Mouse (Mus musculus): Measurements from ENCODE around the gene Mpnd. TPM values are rescaled to one million over a fixed set of nuclear protein-coding genes. Genes with fewer than 3 reads are reported as not detected.

Mpnd gene
- polyA plus RNA-seq, 1 experiment, result 55.4 TPM

DNA sequence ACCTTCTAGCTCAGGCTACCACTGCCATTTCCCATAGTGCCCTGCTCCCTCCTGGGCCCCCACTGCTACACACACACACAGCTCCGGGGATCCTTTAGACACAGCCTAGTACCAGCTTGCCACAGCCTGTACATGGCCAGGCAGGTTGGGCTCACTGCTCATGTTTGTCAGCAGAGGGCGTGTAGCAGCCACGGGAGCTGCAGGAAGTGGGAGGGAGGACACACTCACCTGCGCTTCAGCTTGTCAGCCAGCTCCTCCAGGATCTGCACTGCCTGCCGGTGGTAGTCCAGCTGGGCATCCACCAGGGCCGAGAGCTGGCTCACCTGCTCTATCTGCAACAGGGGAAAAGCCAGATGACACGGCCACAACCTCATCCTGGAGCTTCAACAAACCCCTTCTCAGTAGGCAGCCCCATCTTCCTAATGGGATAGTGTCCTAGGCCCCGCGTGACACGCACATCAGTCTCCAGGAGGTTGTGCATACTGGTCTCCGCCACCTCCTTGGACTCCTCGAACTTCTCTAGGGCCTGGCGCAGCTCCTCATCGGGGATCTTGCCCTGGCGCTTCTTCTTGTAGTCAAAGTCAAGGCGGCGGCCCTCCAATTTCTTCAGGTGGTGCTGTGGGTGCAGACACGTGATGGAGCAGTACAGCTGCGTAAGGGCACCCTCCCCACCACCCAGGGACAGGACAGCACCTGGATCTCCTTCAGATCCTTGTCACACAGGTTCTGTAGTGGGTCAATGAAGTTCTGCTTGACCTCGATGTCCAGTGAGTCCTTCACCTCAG is 13.0 kb downstream of the Mpnd start:
- no peak overlapping the region for H3K4me3 ChIP-seq (ENCODE audit: insufficient read depth, poor library complexity, severe bottlenecking)
- TF ChIP-seq MYOD1 (IDR thresholded peaks at IDR 0.05; ENCODE audit: control insufficient read depth, insufficient read length, low read depth) (no peak), MYOG (IDR thresholded peaks at IDR 0.05; ENCODE audit: control insufficient read depth, extremely low read depth, insufficient read length) (no peak), CTCF (IDR thresholded peaks at IDR 0.05; ENCODE audit: control insufficient read depth, insufficient read depth, insufficient read length) (peak; percentile 48)
- H3K36me3 ChIP-seq (ENCODE audit: control insufficient read depth, insufficient read depth), result peaks cover 65% of the 10 kb centered on the region
- H3K27me3 ChIP-seq (ENCODE audit: control insufficient read depth, insufficient read depth, insufficient read length), result no peaks in the 10 kb centered on the region
- H3K79me2 ChIP-seq (ENCODE audit: control insufficient read depth, insufficient read depth), result peaks cover 40% of the 10 kb centered on the region
- peaks cover 24% of the 10 kb centered on the region for H3K79me3 ChIP-seq (ENCODE audit: low read depth)
- no peak overlapping the region for H3ac ChIP-seq (ENCODE audit: control insufficient read depth, insufficient read length, low read depth)

DNA sequence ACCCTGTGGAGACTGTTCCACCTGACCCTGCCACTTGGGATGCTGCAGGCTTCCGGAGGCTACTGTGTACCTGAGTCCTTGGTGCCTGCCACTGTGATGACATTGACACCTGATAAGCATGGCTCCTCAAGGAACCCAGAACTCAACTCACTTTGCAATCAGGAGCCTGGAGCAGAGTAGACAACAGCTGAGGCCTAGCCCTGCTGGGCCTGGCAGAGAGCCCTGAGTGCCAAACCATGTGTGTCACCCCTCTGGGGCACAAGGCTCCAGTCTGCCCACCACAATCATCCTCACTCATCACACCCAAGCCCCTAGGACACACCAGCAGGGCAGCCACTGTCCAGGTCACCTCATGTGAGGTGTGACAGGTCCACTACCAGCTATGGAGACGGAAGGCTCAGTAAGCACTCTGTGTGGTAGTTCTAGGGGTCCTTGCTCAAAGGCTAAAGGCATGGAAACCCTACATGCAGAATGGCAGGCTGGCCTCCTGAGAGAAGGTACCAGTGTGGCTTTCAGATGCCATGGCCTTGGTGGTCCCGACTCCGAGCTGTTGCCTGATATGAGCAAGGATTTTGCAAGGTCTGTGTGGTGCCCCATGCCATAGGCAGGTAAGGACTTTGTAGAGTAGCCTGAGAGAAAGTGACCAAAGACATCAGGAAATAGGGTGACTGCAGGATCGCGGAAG is 15.0 kb downstream of the Mpnd start:
- no peak for TF ChIP-seq MYOD1 (IDR thresholded peaks at IDR 0.05; ENCODE audit: control insufficient read depth, insufficient read length, low read depth)
- no peak for TF ChIP-seq MYOG (IDR thresholded peaks at IDR 0.05; ENCODE audit: control insufficient read depth, extremely low read depth, insufficient read length)
- no peak for TF ChIP-seq MAX (IDR thresholded peaks at IDR 0.05)
- TF ChIP-seq CEBPB (IDR thresholded peaks at IDR 0.05; ENCODE audit: low read depth), result no peak
- no peak for TF ChIP-seq CTCF (IDR thresholded peaks at IDR 0.05; ENCODE audit: control insufficient read depth, insufficient read depth, insufficient read length)
- no peak for TF ChIP-seq USF1 (IDR thresholded peaks at IDR 0.05; ENCODE audit: low read depth)
- TF ChIP-seq FOSL1 (IDR thresholded peaks at IDR 0.05; ENCODE audit: insufficient read depth, low read length, poor library complexity, severe bottlenecking), result no peak
- peaks cover 60% of the 10 kb centered on the region for H3K79me2 ChIP-seq (ENCODE audit: control insufficient read depth, insufficient read depth)
- no peak overlapping the region for H3K4me3 ChIP-seq (ENCODE audit: insufficient read depth, poor library complexity, severe bottlenecking)
- peaks cover 62% of the 10 kb centered on the region for H3K36me3 ChIP-seq (ENCODE audit: control insufficient read depth, insufficient read depth)
- no peak overlapping the region for H3ac ChIP-seq (ENCODE audit: control insufficient read depth, insufficient read length, low read depth)
- H3K27me3 ChIP-seq (ENCODE audit: control insufficient read depth, insufficient read depth, insufficient read length), result no peaks in the 10 kb centered on the region
- H3K79me3 ChIP-seq (ENCODE audit: low read depth), result peaks cover 43% of the 10 kb centered on the region

DNA sequence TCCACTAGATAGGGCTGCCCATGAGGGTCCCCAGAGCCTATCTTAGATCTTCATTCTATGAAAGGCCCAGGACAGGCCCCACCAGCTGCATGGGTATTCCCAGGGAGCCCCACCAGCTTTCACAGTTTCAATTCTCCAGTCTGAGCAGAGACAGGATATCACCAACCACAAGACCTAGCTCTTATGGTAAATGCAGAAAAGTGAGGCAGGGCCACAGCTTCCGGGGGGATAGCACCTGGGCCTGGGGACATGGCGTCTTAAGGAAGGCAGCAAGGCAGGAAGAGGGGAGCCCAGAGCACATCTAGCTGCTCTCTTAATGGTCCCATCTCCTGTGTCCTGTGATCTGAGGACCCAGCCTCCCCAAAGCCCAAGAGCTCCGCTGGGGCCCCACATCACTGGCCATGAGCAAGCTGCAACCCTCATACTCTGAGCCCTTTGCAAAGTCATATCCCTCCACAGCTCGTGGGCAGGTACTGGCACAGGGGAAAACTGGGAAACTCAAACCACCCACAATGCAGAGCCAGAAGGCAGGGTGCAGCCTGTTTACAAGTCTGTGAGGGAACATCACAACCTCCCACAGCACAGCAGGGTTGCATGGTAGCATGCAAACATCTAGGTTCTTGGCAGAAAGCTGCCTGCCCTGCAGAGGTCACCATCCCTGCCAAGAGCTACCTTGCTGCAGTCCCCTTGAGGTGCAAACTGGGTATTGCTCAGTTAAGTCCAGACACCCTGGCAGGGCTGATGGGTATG is 15.8 kb downstream of the Mpnd start:
- Histone ChIP-seq H3K36me3 (ENCODE audit: control insufficient read depth, insufficient read depth) (peaks cover 54% of the 10 kb centered on the region), H3K79me3 (ENCODE audit: low read depth) (peaks cover 47% of the 10 kb centered on the region), H3K79me2 (ENCODE audit: control insufficient read depth, insufficient read depth) (peaks cover 67% of the 10 kb centered on the region), H3K4me3 (ENCODE audit: insufficient read depth, poor library complexity, severe bottlenecking) (no peak overlapping the region), H3ac (ENCODE audit: control insufficient read depth, insufficient read length, low read depth) (no peak overlapping the region), H3K27me3 (ENCODE audit: control insufficient read depth, insufficient read depth, insufficient read length) (no peaks in the 10 kb centered on the region)
- TF ChIP-seq MYOG (IDR thresholded peaks at IDR 0.05; ENCODE audit: control insufficient read depth, extremely low read depth, insufficient read length) (no peak), MAX (IDR thresholded peaks at IDR 0.05) (no peak), MYOD1 (IDR thresholded peaks at IDR 0.05; ENCODE audit: control insufficient read depth, insufficient read length, low read depth) (no peak), CTCF (IDR thresholded peaks at IDR 0.05; ENCODE audit: control insufficient read depth, insufficient read depth, insufficient read length) (no peak), FOSL1 (IDR thresholded peaks at IDR 0.05; ENCODE audit: insufficient read depth, low read length, poor library complexity, severe bottlenecking) (no peak), USF1 (IDR thresholded peaks at IDR 0.05; ENCODE audit: low read depth) (no peak)

DNA sequence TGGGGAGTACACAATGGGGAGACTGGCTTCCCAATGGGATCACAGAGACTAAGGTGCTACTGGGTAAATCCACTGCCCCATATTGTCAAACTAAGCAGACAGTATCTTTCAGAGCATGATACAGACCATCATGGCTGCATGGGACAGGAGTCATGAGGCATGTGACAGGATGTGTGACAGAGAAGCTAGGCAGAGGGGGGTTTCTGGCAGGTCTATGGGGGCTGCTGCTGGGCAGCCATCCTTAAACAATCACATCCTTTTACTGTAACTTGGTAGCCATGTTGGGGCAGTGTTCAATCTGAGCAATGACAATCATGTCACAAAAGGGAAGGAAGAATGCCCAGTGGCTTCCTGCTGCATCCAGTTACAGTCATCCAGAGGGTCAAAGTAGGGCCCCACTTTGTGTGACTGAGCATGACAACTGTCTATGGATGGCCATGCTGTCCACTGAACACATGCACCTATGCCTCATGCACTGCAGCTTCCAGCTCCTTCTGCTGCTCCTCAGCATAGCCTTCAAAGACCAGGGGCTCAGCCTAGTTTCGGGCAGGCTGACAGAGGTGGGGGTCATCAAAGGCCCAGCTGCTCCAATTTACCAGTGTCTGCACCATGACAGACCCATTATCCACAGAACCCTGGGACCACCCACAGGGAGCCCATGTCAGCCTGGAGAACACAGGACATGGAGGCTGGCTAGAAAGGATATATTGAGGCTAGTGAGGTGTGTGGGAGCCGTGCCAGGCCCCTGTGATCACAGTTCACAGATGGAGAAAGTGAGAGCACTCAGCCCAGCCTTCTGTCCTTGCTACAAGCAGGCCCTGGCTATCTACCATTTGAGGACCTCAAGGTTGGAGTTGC is 16.8 kb downstream of the Mpnd start:
- Histone ChIP-seq H3K27me3 (ENCODE audit: control insufficient read depth, insufficient read depth, insufficient read length) (no peaks in the 10 kb centered on the region), H3K36me3 (ENCODE audit: control insufficient read depth, insufficient read depth) (peaks cover 45% of the 10 kb centered on the region), H3K79me2 (ENCODE audit: control insufficient read depth, insufficient read depth) (peaks cover 75% of the 10 kb centered on the region), H3K79me3 (ENCODE audit: low read depth) (peaks cover 47% of the 10 kb centered on the region), H3ac (ENCODE audit: control insufficient read depth, insufficient read length, low read depth) (no peak overlapping the region), H3K4me3 (ENCODE audit: insufficient read depth, poor library complexity, severe bottlenecking) (no peak overlapping the region)
- TF ChIP-seq USF1 (IDR thresholded peaks at IDR 0.05; ENCODE audit: low read depth), result no peak
- no peak for TF ChIP-seq MYOD1 (IDR thresholded peaks at IDR 0.05; ENCODE audit: control insufficient read depth, insufficient read length, low read depth)
- TF ChIP-seq CEBPB (IDR thresholded peaks at IDR 0.05; ENCODE audit: low read depth), result no peak

DNA sequence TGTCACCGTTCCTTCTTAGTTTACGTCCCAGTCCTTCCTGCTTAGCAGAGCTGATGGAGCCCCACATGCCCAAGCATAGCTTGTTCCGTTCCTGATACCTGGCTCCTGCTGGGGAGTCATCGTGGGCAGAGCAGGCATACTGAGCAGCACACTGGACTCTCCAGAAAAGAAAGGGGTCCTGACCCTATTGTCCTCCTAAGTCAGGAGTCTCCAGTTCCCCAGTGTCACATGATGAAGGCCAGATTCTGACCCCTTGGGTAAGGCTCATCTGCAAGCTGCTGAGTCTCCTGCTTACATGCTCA is 17.4 kb downstream of the Mpnd start:
- no peak overlapping the region for H3K4me3 ChIP-seq (ENCODE audit: insufficient read depth, poor library complexity, severe bottlenecking)
- peaks cover 50% of the 10 kb centered on the region for H3K79me3 ChIP-seq (ENCODE audit: low read depth)
- TF ChIP-seq USF1 (IDR thresholded peaks at IDR 0.05; ENCODE audit: low read depth), result no peak
- TF ChIP-seq CEBPB (IDR thresholded peaks at IDR 0.05; ENCODE audit: low read depth), result no peak
- TF ChIP-seq MAX (IDR thresholded peaks at IDR 0.05), result no peak
- TF ChIP-seq MYOG (IDR thresholded peaks at IDR 0.05; ENCODE audit: control insufficient read depth, extremely low read depth, insufficient read length), result no peak
- no peak for TF ChIP-seq MYOD1 (IDR thresholded peaks at IDR 0.05; ENCODE audit: control insufficient read depth, insufficient read length, low read depth)
- TF ChIP-seq CTCF (IDR thresholded peaks at IDR 0.05; ENCODE audit: control insufficient read depth, insufficient read depth, insufficient read length), result no peak
- no peak for TF ChIP-seq FOSL1 (IDR thresholded peaks at IDR 0.05; ENCODE audit: insufficient read depth, low read length, poor library complexity, severe bottlenecking)
- peaks cover 40% of the 10 kb centered on the region for H3K36me3 ChIP-seq (ENCODE audit: control insufficient read depth, insufficient read depth)
- no peak overlapping the region for H3ac ChIP-seq (ENCODE audit: control insufficient read depth, insufficient read length, low read depth)
- no peaks in the 10 kb centered on the region for H3K27me3 ChIP-seq (ENCODE audit: control insufficient read depth, insufficient read depth, insufficient read length)
- H3K79me2 ChIP-seq (ENCODE audit: control insufficient read depth, insufficient read depth), result peaks cover 81% of the 10 kb centered on the region

Data from C2C12 (cell line).